Mouse (Mus musculus): ENCODE measurements around the gene Taar3. TPM values are rescaled to one million over a fixed set of nuclear protein-coding genes. Genes with fewer than 3 reads are reported as not detected.

The Taar3 gene
- not detected in 2 replicates for polyA plus RNA-seq (2012; rRNA removed)

DNA sequence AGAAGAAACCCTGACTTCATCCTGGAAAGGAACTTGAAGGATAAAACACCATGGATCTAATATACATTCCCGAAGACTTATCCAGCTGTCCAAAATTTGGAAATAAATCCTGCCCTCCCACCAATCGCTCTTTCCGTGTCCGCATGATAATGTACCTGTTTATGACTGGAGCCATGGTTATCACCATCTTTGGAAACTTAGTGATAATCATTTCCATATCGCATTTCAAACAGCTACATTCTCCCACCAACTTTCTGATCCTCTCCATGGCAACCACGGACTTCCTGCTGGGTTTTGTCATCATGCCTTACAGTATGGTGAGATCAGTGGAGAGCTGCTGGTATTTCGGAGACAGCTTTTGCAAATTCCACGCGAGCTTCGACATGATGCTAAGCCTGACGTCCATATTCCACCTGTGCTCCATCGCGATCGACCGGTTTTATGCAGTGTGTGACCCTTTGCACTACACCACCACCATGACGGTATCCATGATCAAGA is at the start of gene Taar3:
Gene Taar3 (plus strand): TSS at position 51 of the 498 bp plus-strand sequence.
- WGBS: 91% methylated on average over 16 of the region's 16 CpGs
- no peak within 1 kb of the TSS for H3K4me3 ChIP-seq (ENCODE audit: insufficient read depth, low read depth, low read length)
- H3K36me3 ChIP-seq (ENCODE audit: control insufficient read depth, insufficient read depth, low read length): no peaks in the 10 kb centered on the region
- DNase-seq: no peak
- TF ChIP-seq CTCF (conservative IDR thresholded peaks at IDR 0.05; ENCODE audit: insufficient read depth, insufficient read length, low read depth, low read length): no peak
- TF ChIP-seq POLR2A (IDR thresholded peaks at IDR 0.05; ENCODE audit: low read depth, low read length): no peak
- H3K4me1 ChIP-seq (ENCODE audit: control insufficient read depth, insufficient read depth, low read length): no peaks in the 10 kb centered on the region
- H3K27me3 ChIP-seq (replicated peaks; ENCODE audit: control insufficient read depth, insufficient read depth, low read length): no peaks in the 10 kb centered on the region
- no peak within 1 kb of the TSS for H3K27ac ChIP-seq (ENCODE audit: insufficient read depth, low read depth, low read length)

DNA sequence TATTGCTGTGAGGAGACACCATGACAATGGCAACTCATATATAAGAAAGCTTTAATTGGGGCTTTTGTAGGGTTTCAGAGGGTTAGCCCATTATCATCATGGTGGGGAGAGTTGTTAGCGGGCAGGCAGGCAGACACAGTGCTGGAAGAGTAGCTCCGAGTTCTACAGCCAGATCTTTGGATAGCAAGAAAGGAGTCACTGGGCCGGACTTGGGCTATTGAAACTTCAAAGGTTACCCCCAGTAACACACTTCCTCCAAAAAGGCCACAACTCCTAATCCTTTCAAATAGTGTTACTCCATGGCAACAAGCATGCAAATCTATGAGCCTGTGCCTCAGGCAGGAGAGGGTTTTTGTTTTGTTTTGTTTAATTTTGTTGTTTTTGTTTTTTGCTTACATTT is 48.2 kb upstream of the Taar3 start:
- H3K36me3 ChIP-seq (ENCODE audit: control insufficient read depth, insufficient read depth, low read length): peaks cover 2% of the 10 kb centered on the region; the same call in 1 of the 2 replicates
- TF ChIP-seq POLR2A (IDR thresholded peaks at IDR 0.05; ENCODE audit: low read depth, low read length) (no peak), CTCF (conservative IDR thresholded peaks at IDR 0.05; ENCODE audit: insufficient read depth, insufficient read length, low read depth, low read length) (no peak)
- WGBS: 82% methylated on average over 3 of the region's 3 CpGs

DNA sequence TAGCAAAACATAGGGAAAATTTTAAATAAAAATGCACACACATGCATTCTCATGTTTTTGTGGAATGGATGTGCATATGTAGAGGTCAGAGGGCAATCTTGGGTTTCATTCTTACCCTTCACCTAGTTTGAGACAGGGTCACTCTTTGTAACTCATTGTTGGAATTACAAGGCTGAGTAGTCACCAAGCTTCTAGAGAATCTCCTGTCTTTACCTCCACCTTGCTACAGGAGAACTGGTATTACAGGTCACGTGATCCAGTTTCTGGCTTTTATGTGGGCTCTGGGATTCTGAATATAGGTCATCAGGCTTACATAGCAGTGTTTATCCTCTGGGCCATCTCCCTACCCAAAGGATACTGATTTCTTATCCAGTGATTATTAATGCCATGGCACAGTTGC is 43.7 kb upstream of the Taar3 start:
- peak; percentile 38 for DNase-seq

More for the DNA sequence above, 48.2 kb upstream of the Taar3 start:
- no peaks in the 10 kb centered on the region for H3K27me3 ChIP-seq (replicated peaks; ENCODE audit: control insufficient read depth, insufficient read depth, low read length)
- H3K27ac ChIP-seq (ENCODE audit: insufficient read depth, low read depth, low read length): no peak overlapping the region
- no peak overlapping the region for H3K4me3 ChIP-seq (ENCODE audit: insufficient read depth, low read depth, low read length)
- H3K4me1 ChIP-seq (ENCODE audit: control insufficient read depth, insufficient read depth, low read length): no peaks in the 10 kb centered on the region; the same call in 1 of the 2 replicates
- DNase-seq: no peak

DNA sequence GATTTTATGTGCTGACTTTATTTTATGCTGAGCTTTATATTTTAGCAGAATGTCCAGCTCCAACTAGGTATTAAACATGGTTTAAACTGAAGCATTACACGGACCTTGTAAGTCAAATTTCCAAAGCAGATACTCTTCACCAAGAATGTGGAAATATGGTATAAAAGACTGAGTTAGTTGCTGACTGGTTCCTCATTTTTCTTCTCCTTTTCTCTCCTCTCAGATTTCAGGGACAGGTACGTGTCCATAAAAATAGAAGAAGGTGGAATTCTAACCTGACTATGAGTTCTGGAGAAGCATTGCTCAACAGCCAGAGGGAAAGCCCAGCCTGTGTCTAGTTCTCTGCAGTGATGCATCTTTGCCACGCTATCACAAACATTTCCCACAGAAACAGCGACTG is 29.3 kb upstream of the Taar3 start, which contains the start of gene Taar1:
Gene Taar1 (plus strand): TSS at position 301 of the 400 bp plus-strand sequence.
- Histone ChIP-seq H3K4me1 (ENCODE audit: control insufficient read depth, insufficient read depth, low read length) (no peaks in the 10 kb centered on the region), H3K27ac (ENCODE audit: insufficient read depth, low read depth, low read length) (no peak within 1 kb of the TSS), H3K27me3 (replicated peaks; ENCODE audit: control insufficient read depth, insufficient read depth, low read length) (no peaks in the 10 kb centered on the region), H3K4me3 (ENCODE audit: insufficient read depth, low read depth, low read length) (no peak within 1 kb of the TSS), H3K36me3 (ENCODE audit: control insufficient read depth, insufficient read depth, low read length) (no peaks in the 10 kb centered on the region)
- DNase-seq: no peak
- 93% methylated on average over 4 of the region's 4 CpGs for WGBS
- TF ChIP-seq POLR2A (IDR thresholded peaks at IDR 0.05; ENCODE audit: low read depth, low read length): no peak
- TF ChIP-seq CTCF (conservative IDR thresholded peaks at IDR 0.05; ENCODE audit: insufficient read depth, insufficient read length, low read depth, low read length): no peak

More for the DNA sequence above, 43.7 kb upstream of the Taar3 start:
- WGBS: 57% methylated on average over 1 of the region's 1 CpGs
- H3K4me3 ChIP-seq (ENCODE audit: insufficient read depth, low read depth, low read length): no peak overlapping the region
- H3K27me3 ChIP-seq (replicated peaks; ENCODE audit: control insufficient read depth, insufficient read depth, low read length): no peaks in the 10 kb centered on the region
- TF ChIP-seq POLR2A (IDR thresholded peaks at IDR 0.05; ENCODE audit: low read depth, low read length) (no peak), CTCF (conservative IDR thresholded peaks at IDR 0.05; ENCODE audit: insufficient read depth, insufficient read length, low read depth, low read length) (no peak)
- peaks cover 2% of the 10 kb centered on the region; the same call in 1 of the 2 replicates for H3K36me3 ChIP-seq (ENCODE audit: control insufficient read depth, insufficient read depth, low read length)
- H3K4me1 ChIP-seq (ENCODE audit: control insufficient read depth, insufficient read depth, low read length): no peaks in the 10 kb centered on the region; the same call in 1 of the 2 replicates
- no peak overlapping the region for H3K27ac ChIP-seq (ENCODE audit: insufficient read depth, low read depth, low read length)

DNA sequence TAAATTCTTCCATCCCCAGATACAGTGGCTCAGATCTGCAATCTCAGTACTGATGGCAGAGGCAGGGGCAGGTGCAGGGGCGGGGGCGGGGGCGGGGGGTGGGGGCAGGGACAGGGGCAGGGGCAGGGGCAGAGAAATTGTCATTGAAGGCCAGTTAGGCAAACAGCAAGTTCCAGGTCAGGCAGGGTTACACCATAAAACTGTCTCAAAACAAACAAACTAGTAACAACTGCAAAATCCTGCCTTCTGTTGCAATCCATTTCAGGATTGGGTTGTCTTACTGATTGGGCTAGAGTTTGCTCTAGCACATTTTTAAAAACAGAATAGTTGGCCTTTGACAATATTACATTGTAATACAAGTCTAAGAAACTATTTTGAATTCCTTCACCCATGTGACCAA is 26.9 kb upstream of the Taar3 start:
- no peak overlapping the region for H3K4me3 ChIP-seq (ENCODE audit: insufficient read depth, low read depth, low read length)
- no peak for TF ChIP-seq CTCF (conservative IDR thresholded peaks at IDR 0.05; ENCODE audit: insufficient read depth, insufficient read length, low read depth, low read length)
- no peak for TF ChIP-seq POLR2A (IDR thresholded peaks at IDR 0.05; ENCODE audit: low read depth, low read length)
- no peaks in the 10 kb centered on the region for H3K4me1 ChIP-seq (ENCODE audit: control insufficient read depth, insufficient read depth, low read length)
- no peaks in the 10 kb centered on the region for H3K27me3 ChIP-seq (replicated peaks; ENCODE audit: control insufficient read depth, insufficient read depth, low read length)
- H3K27ac ChIP-seq (ENCODE audit: insufficient read depth, low read depth, low read length): no peak overlapping the region
- H3K36me3 ChIP-seq (ENCODE audit: control insufficient read depth, insufficient read depth, low read length): no peaks in the 10 kb centered on the region
- WGBS: 69% methylated on average over 3 of the region's 3 CpGs
- peak; percentile 29 for DNase-seq

DNA sequence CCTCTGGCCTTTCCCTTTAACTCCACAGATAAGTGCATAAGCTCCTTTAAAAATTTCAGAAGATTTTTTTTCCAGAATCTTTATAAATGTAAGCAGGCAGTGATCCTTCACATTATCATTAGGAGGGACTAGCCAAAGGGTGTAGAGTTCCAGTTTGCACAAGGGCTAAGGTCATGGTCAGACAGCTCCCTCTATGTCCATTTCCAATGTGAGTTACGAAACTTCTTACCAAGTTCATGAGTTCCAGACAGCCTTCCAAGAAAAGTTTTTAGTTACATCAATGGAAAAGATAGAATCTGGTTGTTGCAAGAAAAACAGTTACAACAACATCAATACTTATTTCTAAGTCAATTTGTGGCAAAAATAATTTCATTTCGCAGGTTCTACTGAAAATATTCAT is 25.4 kb upstream of the Taar3 start:
- no peaks in the 10 kb centered on the region for H3K27me3 ChIP-seq (replicated peaks; ENCODE audit: control insufficient read depth, insufficient read depth, low read length)
- DNase-seq: peak; percentile 26
- H3K36me3 ChIP-seq (ENCODE audit: control insufficient read depth, insufficient read depth, low read length): no peaks in the 10 kb centered on the region
- H3K27ac ChIP-seq (ENCODE audit: insufficient read depth, low read depth, low read length): no peak overlapping the region
- H3K4me1 ChIP-seq (ENCODE audit: control insufficient read depth, insufficient read depth, low read length): no peaks in the 10 kb centered on the region
- no peak overlapping the region for H3K4me3 ChIP-seq (ENCODE audit: insufficient read depth, low read depth, low read length)
- 75% methylated on average over 2 of the region's 2 CpGs for WGBS
- TF ChIP-seq CTCF (conservative IDR thresholded peaks at IDR 0.05; ENCODE audit: insufficient read depth, insufficient read length, low read depth, low read length) (no peak), POLR2A (IDR thresholded peaks at IDR 0.05; ENCODE audit: low read depth, low read length) (no peak)

DNA sequence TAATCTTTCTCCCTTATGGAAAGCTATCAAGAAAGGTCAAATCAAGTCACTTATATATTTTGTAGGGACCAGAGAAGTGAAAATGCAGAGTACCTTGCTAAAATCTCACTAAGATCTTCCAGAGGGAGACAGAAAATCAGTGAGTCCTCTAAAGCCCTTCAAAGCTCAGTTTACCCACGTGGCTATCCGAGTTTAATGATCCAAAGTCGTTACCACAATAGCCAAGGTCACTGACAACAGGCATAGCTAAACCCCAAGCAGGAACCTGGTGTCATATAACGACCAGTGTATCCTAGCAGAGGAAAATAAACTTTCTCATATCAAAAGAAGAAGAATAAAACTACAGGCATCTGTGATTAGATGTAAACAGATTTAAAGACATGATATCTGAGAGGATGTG is 11.7 kb upstream of the Taar3 start:
- Histone ChIP-seq H3K36me3 (ENCODE audit: control insufficient read depth, insufficient read depth, low read length) (no peaks in the 10 kb centered on the region), H3K4me1 (ENCODE audit: control insufficient read depth, insufficient read depth, low read length) (no peaks in the 10 kb centered on the region), H3K27me3 (replicated peaks; ENCODE audit: control insufficient read depth, insufficient read depth, low read length) (no peaks in the 10 kb centered on the region; the same call in 1 of the 2 replicates), H3K27ac (ENCODE audit: insufficient read depth, low read depth, low read length) (no peak overlapping the region), H3K4me3 (ENCODE audit: insufficient read depth, low read depth, low read length) (no peak overlapping the region)
- DNase-seq: no peak
- 22% methylated on average over 4 of the region's 4 CpGs for WGBS
- TF ChIP-seq POLR2A (IDR thresholded peaks at IDR 0.05; ENCODE audit: low read depth, low read length) (no peak), CTCF (conservative IDR thresholded peaks at IDR 0.05; ENCODE audit: insufficient read depth, insufficient read length, low read depth, low read length) (no peak)

Measured in kidney, adult 2 months (tissue).